Mouse (Mus musculus): ENCODE data around the gene Zfp93. TPM values are rescaled to one million over a fixed set of nuclear protein-coding genes. Genes with fewer than 3 reads are reported as not detected.

Gene Zfp93
- total RNA-seq (2023) = under 1 TPM; 0.18 to 0.57 TPM

DNA sequence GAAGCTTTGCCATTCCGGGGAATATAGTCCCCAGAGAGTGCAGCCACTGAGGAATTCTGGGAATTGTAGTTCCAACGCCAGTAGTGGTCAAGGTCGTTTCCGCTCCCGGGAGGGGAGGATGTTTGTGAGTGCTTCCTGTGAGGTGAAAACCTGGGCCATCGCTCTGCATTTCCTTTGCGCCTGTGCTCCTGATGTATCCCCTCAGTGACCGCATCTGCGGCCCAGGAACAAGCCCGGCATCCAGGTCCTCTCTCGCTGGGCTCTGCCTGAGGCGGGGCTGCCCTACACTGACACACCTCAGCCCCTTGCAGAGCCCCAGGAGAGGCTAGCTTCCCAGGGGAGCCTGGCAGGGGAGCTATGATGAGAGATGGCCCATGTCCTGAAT lies at the start of gene Zfp93:
Zfp93 (plus strand) TSS at position 133 of the 385 bp plus-strand sequence.

DNA sequence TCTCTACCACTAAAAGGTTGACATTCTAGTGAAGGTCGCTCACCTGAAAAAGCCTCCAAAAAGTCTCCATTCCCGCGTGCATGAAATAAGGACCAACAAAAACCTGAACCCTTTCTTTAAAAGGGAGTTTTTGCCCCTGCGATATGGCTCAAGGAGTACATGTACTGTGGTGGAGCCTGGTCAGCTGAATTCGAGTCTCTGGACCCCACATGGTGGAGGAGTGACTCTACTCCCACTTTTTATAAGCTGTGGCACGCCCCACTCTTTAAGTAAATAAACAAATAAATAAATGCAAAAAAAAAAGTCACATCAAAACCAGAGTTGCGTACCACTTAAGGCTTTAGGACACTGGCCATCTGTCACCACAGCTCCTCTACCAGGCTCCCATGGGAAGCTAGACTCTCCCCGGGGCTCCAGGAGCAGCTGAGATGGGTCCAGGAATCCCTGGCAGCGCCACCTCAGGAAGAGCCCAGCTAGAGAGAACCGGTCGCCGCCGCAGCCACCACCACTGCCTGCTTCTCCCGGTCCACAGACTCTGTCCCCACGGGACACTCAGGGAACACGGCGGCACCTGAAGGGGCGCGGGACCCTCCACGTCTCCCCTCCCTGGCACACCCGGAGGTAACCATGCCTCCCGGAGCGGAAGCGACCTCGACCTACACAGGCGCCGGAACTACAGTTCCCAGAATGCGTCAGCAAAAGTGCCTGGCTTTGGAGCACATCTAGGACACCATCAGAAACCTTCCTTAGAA lies 33.0 kb upstream of the Zfp93 start, which contains the start of gene Zfp109:
Zfp109 (minus strand) TSS at position 521 of the 752 bp plus-strand sequence.

DNA sequence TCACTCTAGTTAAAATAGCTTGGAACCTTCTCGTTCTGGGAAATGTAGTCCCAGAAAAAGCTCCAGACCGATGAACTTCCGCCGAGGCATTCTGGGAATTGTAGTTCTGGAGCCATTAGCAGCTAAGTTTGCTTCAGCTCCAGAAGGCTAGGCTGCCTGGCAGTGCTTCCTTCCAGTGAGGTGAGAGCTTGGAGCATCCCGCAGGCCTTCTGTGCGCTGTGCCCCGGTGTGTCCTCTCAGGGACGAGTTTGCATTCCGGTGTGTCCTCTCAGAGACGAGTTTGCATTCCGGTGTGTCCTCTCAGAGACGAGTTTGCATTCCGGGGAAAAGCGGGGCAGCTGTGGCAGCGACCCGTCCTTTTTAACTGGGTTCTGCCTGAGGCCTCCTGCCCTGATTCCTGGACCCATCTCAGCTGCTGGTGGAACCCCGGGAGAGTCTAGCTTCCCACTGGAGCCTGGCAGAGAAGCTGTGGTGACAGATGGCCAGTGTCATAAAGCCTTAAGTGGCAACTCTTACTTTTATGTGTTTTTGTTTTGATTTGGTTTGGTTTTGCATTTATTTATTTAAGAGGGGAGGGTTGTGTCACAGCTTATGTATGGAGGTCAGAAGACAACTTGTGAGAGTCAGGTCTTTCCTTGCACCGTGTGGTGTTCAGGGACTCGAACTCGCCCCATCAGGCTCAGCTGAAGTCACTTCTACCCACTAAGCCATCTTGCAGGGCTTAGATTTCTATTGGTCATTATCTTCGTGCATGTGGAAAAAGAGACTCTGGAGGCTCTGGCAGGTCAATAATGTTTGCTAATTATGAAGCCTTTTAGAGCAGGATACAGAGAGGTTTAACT lies 15.4 kb upstream of the Zfp93 start, which contains the start of gene Zfp108:
Zfp108 (plus strand) TSS at position 162 of the 842 bp plus-strand sequence.

DNA sequence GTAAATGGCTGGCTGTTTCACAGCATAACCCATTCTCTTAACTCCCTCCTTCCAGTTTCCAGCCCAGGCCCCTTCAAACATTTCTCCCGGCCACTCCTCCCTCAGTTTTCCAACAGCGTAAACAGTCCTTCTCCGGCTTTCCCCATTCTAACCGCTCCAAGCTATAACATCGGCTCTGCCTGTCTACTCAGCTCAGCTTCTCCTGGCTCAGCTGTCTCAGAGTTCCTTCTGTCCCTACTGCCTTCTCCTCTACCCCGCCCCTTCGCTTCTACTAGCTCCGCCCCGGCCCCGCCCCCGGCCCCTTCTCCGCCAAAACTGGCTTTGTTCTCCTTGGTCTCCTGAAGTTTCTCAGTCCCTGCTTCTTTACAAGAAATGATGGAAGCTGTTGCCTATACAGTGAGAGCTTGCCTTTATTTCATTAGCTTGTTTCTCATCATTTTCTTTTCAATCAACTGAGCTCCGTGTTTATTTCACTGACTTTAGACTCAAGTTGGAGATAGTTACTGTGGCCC lies 30.6 kb downstream of the Zfp93 start, which contains the start of gene Zfp61:
Zfp61 (minus strand) TSS at position 462 of the 512 bp plus-strand sequence.

DNA sequence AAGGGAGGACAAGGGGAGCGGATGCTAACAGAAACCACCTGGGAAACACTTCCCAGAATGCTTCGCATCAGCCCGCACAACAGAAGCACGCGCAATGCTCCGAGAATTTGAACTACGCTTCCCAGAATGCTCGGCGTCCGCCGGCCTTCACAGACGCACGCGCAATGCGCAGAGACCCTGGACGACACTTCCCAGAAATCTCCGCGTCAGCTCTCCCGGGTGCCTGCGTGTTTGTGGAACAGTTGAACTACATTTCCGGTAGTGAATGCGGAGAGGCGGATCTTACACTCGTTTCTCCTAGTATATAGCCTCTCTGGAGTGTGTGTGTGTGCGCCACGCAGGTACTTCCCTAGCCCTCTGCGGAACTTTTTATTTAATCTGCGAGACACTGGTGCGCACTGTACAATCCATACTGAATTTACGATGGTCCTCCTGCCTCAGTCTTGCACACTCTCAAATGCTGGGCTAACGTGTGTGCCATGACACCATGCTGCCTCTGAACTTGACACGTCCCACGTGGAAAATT lies 46.4 kb downstream of the Zfp93 start, which contains the start of gene Zfp94:
Zfp94 (minus strand) TSS at position 100 of the 526 bp plus-strand sequence.

Other genes starting within 250 kb of the Zfp93 start
- not detected for gene Vmn1r183, start 217.2 kb upstream of the Zfp93 start, total RNA-seq (2023)
- gene Zfp180, start 188.5 kb upstream of the Zfp93 start, total RNA-seq (2023) = 10 to 100 TPM; 13.4 to 13.8 TPM
- gene Zfp112, start 158.1 kb upstream of the Zfp93 start, total RNA-seq (2023) = under 1 TPM; 0.60 to 0.70 TPM
- 1 to 10 TPM; 3.1 to 4.5 TPM for gene Zfp235, start 136.3 kb upstream of the Zfp93 start, total RNA-seq (2023)
- gene Zfp114, start 95.4 kb upstream of the Zfp93 start, total RNA-seq (2023) = under 1 TPM in 1 of 2 experiments, not detected in 1; 0.28 TPM
- gene Zfp111, start 59.0 kb upstream of the Zfp93 start, total RNA-seq (2023) = 1 to 10 TPM; 3.6 to 4.0 TPM
- gene Zfp109, start 32.9 kb upstream of the Zfp93 start, total RNA-seq (2023) = under 1 TPM; 0.73 to 0.90 TPM
- under 1 TPM in 1 of 2 experiments, not detected in 1; 0.35 TPM for gene Zfp108, start 15.6 kb upstream of the Zfp93 start, total RNA-seq (2023)
- gene Zfp61, start 30.8 kb downstream of the Zfp93 start, total RNA-seq (2023) = 1 to 10 TPM; 4.1 to 4.4 TPM
- gene Zfp94, start 46.2 kb downstream of the Zfp93 start, total RNA-seq (2023) = 1 to 10 TPM in 1 of 2 experiments, under 1 TPM in 1; 0.50 to 1.2 TPM
- gene Tescl, start 63.5 kb downstream of the Zfp93 start, total RNA-seq (2023) = not detected
- gene Lypd5, start 78.8 kb downstream of the Zfp93 start, total RNA-seq (2023) = not detected
- 10 to 100 TPM; 18.0 to 23.3 TPM for gene Kcnn4, start 99.8 kb downstream of the Zfp93 start, total RNA-seq (2023)
- 10 to 100 TPM; 47.5 to 50.1 TPM for gene Smg9, start 129.2 kb downstream of the Zfp93 start, total RNA-seq (2023)
- 1 to 10 TPM; 1.2 to 1.6 TPM for gene Irgc1, start 181.9 kb downstream of the Zfp93 start, total RNA-seq (2023)
- gene Plaur, start 192.1 kb downstream of the Zfp93 start, total RNA-seq (2023) = 100 to 1,000 TPM; 869 to 905 TPM
- under 1 TPM in 1 of 2 experiments, not detected in 1; 0.20 TPM for gene Cadm4, start 211.6 kb downstream of the Zfp93 start, total RNA-seq (2023)
- under 1 TPM; 0.53 to 0.96 TPM for gene Zfp428, start 236.6 kb downstream of the Zfp93 start, total RNA-seq (2023)
- gene AC161166.1, start 242.0 kb downstream of the Zfp93 start, total RNA-seq (2023) = not detected